Mouse (Mus musculus): ENCODE measurements at regions not wholly inside any gene's neighbourhood (a gene's known extent, or its start where the extent isn't known, plus 50 kb on each side); places are given as distances from the start of the nearest gene placed in this dataset.

DNA sequence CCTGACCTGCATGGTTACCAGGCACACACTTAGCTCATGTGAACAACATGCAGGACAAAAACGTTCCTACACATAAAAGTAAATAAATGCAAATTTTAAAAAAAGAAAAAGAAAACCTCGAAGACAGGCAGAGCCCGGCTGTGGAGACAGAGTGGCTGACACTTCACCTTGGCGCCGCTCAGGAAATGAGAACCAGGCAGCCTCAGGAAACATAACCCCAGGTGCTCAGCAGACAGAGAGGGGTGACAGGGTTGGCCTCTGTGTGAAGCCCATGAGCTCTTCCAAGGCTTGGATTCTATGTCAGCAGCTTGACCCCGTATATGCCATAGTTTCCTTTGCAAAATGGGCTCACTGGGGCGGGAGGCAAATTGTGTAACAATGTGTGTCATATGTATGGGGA is 226.7 kb upstream of the Sulf2 start:
- no peak for TF ChIP-seq CTCF (IDR thresholded peaks at IDR 0.05; ENCODE audit: control insufficient read depth, insufficient read depth, insufficient replicate concordance, low read depth, low read length)
- TF ChIP-seq POLR2A (IDR thresholded peaks at IDR 0.05; ENCODE audit: control insufficient read depth, low read depth, low read length) = no peak
